Mouse (Mus musculus) intestine, embryonic 14.5 days (tissue): ENCODE data around the gene Pttg1ip. TPM values are rescaled to one million over a fixed set of nuclear protein-coding genes. Genes with fewer than 3 reads are reported as not detected.

Experiments used
- ATAC-seq: fragments of 200-750 bp; cut with Nextera tagmentation; replicated peaks from 2 replicates; pipeline ENCODE4 v1.8.0; 2017; ENCODE audit warnings: low read depth, moderate number of reproducible peaks, moderate TSS enrichment, moderate library complexity; ENCODE audit not compliant: low FRiP score, low TSS enrichment
- DNase-seq: peaks from one replicate; pipeline ENCODE4 v3.0.0-alpha.2; 2018; ENCODE audit warnings: low spot score
- H3K27ac ChIP-seq: fragments of 300-500 bp; sonication (generic); 2 replicates; pipeline ENCODE4 v1.5.1; 2014; ENCODE audit warnings: low read depth, mild to moderate bottlenecking, control low read depth
- H3K27me3 ChIP-seq: fragments of 300-500 bp; sonication (generic); replicated peaks from 2 replicates; pipeline ENCODE4 v1.6.1; 2014; ENCODE audit warnings: low read length, control low read depth; ENCODE audit not compliant: control insufficient read depth, insufficient read depth
- H3K36me3 ChIP-seq: fragments of 300-500 bp; sonication (generic); 2 replicates; pipeline ENCODE4 v1.6.1; 2014; ENCODE audit warnings: low read length, control low read depth; ENCODE audit not compliant: control insufficient read depth, insufficient read depth
- H3K4me1 ChIP-seq: fragments of 300-500 bp; sonication (generic); replicated peaks from 2 replicates; pipeline ENCODE4 v1.6.1; 2014; ENCODE audit warnings: low read length, control low read depth, mixed read lengths; ENCODE audit not compliant: control insufficient read depth, insufficient read depth
- H3K4me2 ChIP-seq: fragments of 300-500 bp; sonication (generic); 2 replicates; pipeline ENCODE4 v1.6.1; 2014; ENCODE audit warnings: low read length
- H3K4me3 ChIP-seq: fragments of 300-500 bp; sonication (generic); 2 replicates; pipeline ENCODE4 v1.5.1; 2014; ENCODE audit warnings: low read depth, low read length, control low read depth, mixed read lengths
- H3K9ac ChIP-seq: fragments of 300-500 bp; sonication (generic); 2 replicates; pipeline ENCODE4 v1.6.1; 2014; ENCODE audit warnings: mild to moderate bottlenecking, low read length
- H3K9me3 ChIP-seq: fragments of 300-500 bp; sonication (generic); 2 replicates; pipeline ENCODE4 v1.6.1; 2016; ENCODE audit warnings: low read length, control low read depth; ENCODE audit not compliant: control insufficient read depth
- WGBS: fragments of 180-500 bp; shearing (Covaris S2); extraction: QIAGEN DNeasy Blood & Tissue Kit; methylation state at CpG from one replicate; pipeline ENCODE4 v1.1.7; 2014; 5-methylcytosine and 5-hydroxymethylcytosine counted together
- polyA plus RNA-seq: library from polyadenylated mRNA; unstranded; fragments of >200 nt; fragmentation: Nextera tagmentation; extraction: Ambion mirVana; gene quantifications from 2 replicates; pipeline ENCODE4 v1.2.1, GENCODE M21; 2014

The Pttg1ip gene
- polyA plus RNA-seq, 1 experiment from 2014 or later = 155 TPM

DNA sequence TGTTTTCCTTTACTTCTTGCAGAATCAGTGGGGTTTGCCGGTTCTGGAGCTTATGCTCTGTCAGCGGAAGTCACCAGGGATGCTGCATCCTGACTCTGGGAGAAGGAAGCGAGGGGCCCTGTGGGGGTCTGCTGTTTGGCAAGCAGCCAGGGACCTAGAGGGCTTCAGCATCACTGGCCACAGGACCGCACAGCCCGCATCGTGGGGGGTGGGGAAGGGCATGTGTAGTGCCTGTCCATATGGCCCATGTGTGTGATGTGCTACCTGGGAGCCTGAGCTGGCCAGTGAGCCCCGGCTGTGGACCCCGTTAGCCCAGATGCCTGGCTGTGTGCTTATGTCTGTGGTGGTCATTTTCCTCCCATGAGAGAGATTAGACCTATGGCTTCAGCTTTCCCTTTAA, 8.2 kb downstream of the Pttg1ip start:
- Histone ChIP-seq H3K36me3 (peaks cover 73% of the 10 kb centered on the region), H3K27ac (peak overlapping the region; percentile 12; the same call in 1 of the 2 replicates), H3K27me3 (no peaks in the 10 kb centered on the region), H3K9ac (no peak overlapping the region), H3K4me3 (no peak overlapping the region), H3K4me1 (0 out of 2 replicates have a peak, but pooled peaks cover 3% of the 10 kb centered on the region), H3K9me3 (no peaks in the 10 kb centered on the region), H3K4me2 (no peak overlapping the region)
- WGBS = 72% methylated on average over 8 of the region's 8 CpGs
- ATAC-seq (no peak), DNase-seq (no peak)

DNA sequence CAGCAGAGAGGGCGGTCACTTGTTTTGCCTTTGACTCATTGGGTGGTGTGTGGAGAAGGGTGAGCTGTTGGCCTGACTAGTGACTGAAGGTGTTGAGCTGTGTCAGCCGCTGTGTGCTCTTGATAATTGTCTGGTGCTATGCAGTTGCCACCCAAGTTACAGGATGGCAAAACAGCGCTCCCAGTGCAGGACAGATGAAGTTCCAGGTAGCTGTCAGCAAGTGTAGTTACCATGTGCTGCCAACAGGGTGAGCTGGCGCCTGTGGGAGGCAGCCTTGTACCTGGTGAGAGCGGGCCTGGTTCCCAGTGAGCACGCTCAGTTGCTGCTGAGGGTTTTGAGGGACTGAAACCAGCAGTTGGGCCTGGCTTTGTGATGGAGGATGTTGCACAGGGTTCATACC, 9.3 kb downstream of the Pttg1ip start:
- Histone ChIP-seq H3K4me3 (no peak overlapping the region), H3K4me2 (no peak overlapping the region), H3K4me1 (0 out of 2 replicates have a peak, but pooled peaks cover 3% of the 10 kb centered on the region), H3K36me3 (peaks cover 83% of the 10 kb centered on the region), H3K9ac (no peak overlapping the region), H3K27me3 (no peaks in the 10 kb centered on the region), H3K9me3 (no peaks in the 10 kb centered on the region), H3K27ac (no peak overlapping the region)
- 40% methylated on average over 6 of the region's 6 CpGs for WGBS
- DNase-seq (no peak), ATAC-seq (peak; percentile 48)

DNA sequence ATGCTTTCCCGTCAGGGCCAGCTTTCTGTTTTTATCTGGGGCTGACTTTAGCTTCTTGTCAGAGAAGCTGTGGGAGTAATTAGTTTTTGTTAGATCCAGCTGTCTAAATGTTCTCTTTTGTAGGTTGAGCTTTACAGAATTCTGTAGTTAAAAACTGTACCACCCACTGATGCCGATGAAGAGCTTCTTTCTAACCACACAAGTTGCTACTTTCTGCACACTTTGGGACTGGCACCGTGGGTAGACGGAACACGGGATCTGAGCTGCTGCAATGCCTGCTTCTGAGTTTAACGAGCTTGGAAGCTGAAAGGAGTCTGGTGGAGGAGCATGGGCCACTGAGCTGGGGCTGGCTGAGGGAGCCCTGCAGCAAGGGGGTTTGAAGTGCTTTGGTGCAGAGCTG, 10.0 kb downstream of the Pttg1ip start:
- Histone ChIP-seq H3K4me2 (no peak overlapping the region), H3K27ac (no peak overlapping the region), H3K9ac (no peak overlapping the region), H3K36me3 (peaks cover 90% of the 10 kb centered on the region), H3K27me3 (no peaks in the 10 kb centered on the region), H3K9me3 (no peaks in the 10 kb centered on the region), H3K4me3 (no peak overlapping the region), H3K4me1 (0 out of 2 replicates have a peak, but pooled peaks cover 3% of the 10 kb centered on the region)
- ATAC-seq = no peak
- WGBS = 83% methylated on average over 6 of the region's 6 CpGs
- DNase-seq = no peak

DNA sequence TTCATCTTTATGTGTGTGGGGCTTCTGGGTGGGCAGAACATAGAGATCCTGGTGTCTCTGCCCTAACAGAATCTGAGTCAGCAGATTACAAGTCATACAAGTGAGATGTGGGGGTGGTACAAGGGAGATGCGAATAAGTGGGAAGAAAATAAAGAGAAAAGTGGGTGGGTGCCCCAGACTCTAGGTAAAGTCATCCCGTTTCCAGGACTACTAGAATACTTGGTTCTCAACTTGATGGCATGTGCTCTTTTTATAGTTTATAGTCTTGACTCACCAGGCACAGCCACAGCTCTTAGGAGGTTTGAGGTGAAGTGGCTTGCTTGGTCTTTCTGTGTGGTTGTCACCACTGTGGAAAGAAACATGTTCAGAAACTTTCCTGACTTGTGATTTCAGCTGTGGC, 14.5 kb downstream of the Pttg1ip start:
- Histone ChIP-seq H3K27me3 (no peaks in the 10 kb centered on the region), H3K9ac (no peak overlapping the region), H3K4me3 (no peak overlapping the region), H3K36me3 (peaks cover 80% of the 10 kb centered on the region), H3K4me2 (no peak overlapping the region), H3K27ac (no peak overlapping the region), H3K9me3 (no peaks in the 10 kb centered on the region), H3K4me1 (no peaks in the 10 kb centered on the region)
- 87% methylated on average over 2 of the region's 2 CpGs for WGBS
- ATAC-seq = no peak
- no peak for DNase-seq

DNA sequence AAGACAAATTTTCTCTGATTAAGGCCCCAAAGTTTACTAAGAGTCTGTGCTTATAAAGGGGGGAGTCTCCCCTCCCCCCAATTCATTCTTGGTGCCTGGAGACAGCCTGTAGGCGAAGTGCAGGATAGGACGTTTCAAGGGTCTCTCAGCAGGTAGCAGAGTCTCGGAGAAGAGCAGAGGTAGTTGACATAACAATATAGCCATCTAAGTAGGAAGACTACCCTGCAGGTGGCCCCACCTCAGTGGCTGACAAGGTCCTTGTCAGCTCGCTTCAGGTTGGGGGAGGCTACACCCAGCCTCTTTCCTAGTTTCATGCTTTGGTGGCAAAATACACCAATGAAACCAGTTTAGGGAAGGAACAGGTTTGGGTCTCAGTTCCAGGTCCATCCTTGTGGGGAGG, 21.5 kb downstream of the Pttg1ip start:
- H3K27me3 ChIP-seq = no peaks in the 10 kb centered on the region
- no peak overlapping the region for H3K27ac ChIP-seq
- DNase-seq (no peak), ATAC-seq (no peak)
- no peaks in the 10 kb centered on the region for H3K9me3 ChIP-seq
- WGBS = 56% methylated on average over 4 of the region's 4 CpGs
- no peak overlapping the region for H3K4me3 ChIP-seq
- no peak overlapping the region for H3K9ac ChIP-seq
- peaks cover 13% of the 10 kb centered on the region for H3K36me3 ChIP-seq
- H3K4me1 ChIP-seq = peaks cover 13% of the 10 kb centered on the region
- H3K4me2 ChIP-seq = no peak overlapping the region

DNA sequence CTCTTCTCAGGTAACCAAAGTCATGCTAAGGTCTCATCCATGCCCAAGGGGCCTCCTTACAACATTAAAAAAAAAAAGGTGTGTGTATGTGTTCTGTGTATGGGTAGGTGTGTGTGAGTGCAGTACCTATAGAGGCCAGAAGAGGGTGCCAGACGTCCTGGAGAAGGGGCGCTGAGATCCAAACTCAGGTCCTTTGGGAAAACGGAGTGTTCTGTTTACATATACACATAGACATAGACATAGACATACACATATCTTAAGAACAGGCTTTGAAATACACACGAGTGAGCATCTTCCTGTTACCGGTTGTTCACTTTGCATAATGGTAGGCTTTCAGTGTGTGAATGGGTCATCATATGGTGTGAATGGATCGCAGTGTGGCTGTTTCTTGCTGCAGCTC, 22.6 kb downstream of the Pttg1ip start:
- 91% methylated on average over 6 of the region's 6 CpGs for WGBS
- Histone ChIP-seq H3K4me1 (peaks cover 13% of the 10 kb centered on the region), H3K9ac (no peak overlapping the region), H3K4me3 (no peak overlapping the region), H3K9me3 (no peaks in the 10 kb centered on the region), H3K27me3 (no peaks in the 10 kb centered on the region), H3K27ac (no peak overlapping the region), H3K4me2 (no peak overlapping the region), H3K36me3 (peaks cover 9% of the 10 kb centered on the region; the same call in 1 of the 2 replicates)
- no peak for DNase-seq
- no peak for ATAC-seq

DNA sequence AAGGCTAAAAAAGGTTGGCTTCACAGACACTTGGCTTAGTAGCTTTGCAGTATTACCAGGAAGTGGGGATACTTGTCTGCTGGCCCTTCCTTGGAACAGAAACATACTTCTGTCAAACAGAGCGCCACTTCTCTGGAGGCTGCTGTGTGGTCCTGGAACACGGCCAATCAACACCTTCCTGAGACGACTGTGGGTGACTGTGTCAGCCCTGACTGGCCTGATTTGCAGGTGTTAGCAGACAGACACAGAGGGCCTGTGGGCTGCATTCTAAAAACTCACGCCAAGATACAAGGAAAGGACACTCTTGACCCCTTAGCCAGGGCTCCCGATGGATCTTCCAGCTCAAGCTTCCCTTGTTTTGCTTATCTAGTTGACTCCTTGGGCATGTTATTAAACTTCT, 23.4 kb downstream of the Pttg1ip start:
- 73% methylated on average over 5 of the region's 5 CpGs for WGBS
- H3K27me3 ChIP-seq = no peaks in the 10 kb centered on the region
- H3K9me3 ChIP-seq = no peaks in the 10 kb centered on the region
- H3K36me3 ChIP-seq = peaks cover 11% of the 10 kb centered on the region
- no peak overlapping the region for H3K4me2 ChIP-seq
- no peak for DNase-seq
- H3K4me1 ChIP-seq = peaks cover 13% of the 10 kb centered on the region
- no peak overlapping the region for H3K9ac ChIP-seq
- H3K4me3 ChIP-seq = no peak overlapping the region
- no peak overlapping the region for H3K27ac ChIP-seq
- ATAC-seq = no peak

DNA sequence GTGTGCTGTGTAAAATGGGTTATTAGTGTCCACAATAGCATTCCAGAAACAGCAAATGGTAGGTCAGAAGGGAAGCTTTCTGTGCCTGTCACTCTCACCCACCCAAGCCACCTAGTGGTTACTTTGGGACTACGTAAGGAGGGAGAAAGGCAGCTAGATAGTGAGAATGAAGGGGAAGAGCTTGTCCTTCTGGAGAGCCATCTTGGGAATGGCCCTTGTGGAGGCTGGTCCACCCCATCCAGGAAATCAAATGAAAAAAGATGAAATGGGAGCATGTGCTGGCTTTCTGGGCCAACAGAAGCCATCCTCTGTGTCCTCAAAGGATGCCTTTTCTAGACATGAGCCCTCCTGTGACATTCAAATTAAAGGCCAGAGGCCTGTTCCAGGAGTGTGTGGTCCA, 23.8 kb downstream of the Pttg1ip start:
- peak; percentile 60 for DNase-seq
- Histone ChIP-seq H3K27me3 (no peaks in the 10 kb centered on the region), H3K9me3 (no peaks in the 10 kb centered on the region), H3K4me1 (peaks cover 13% of the 10 kb centered on the region), H3K27ac (peak overlapping the region; percentile 98), H3K36me3 (peaks cover 16% of the 10 kb centered on the region), H3K9ac (no peak overlapping the region), H3K4me2 (peak overlapping the region; percentile 93), H3K4me3 (peak overlapping the region; percentile 83)
- peak; percentile 24; the same call in 1 of the 2 replicates for ATAC-seq
- WGBS = 28% methylated on average over 1 of the region's 1 CpGs
